Mouse (Mus musculus) embryonic facial prominence, embryonic 11.5 days (tissue): ENCODE data around the gene Fnip2. TPM values are rescaled to one million over a fixed set of nuclear protein-coding genes. Genes with fewer than 3 reads are reported as not detected.
A peak's percentile ranks its signal among the peaks of the same experiment; 100 is the strongest.

Experiments
- ATAC-seq: fragments of 200-750 bp; cut with Nextera tagmentation; replicated peaks from 2 replicates; pipeline ENCODE4 v1.8.0; 2017; ENCODE audit warnings: low read depth; ENCODE audit not compliant: insufficient number of reproducible peaks, low FRiP score, low TSS enrichment
- DNase-seq: peaks from one replicate; pipeline ENCODE4 v3.0.0-alpha.2; 2015; ENCODE audit warnings: low spot score
- H3K27ac ChIP-seq: fragments of 300-500 bp; sonication (generic); replicated peaks from 2 replicates; pipeline ENCODE4 v1.5.1; 2014; ENCODE audit warnings: mild to moderate bottlenecking, low read depth, low read length, control low read depth
- H3K27me3 ChIP-seq: fragments of 300-500 bp; sonication (generic); 2 replicates; pipeline ENCODE4 v1.6.1; 2014; ENCODE audit warnings: mild to moderate bottlenecking, low read length, moderate library complexity, mixed read lengths; ENCODE audit not compliant: control insufficient read depth, insufficient read depth
- H3K36me3 ChIP-seq: fragments of 300-500 bp; sonication (generic); replicated peaks from 2 replicates; pipeline ENCODE4 v1.6.1; 2014; ENCODE audit warnings: low read depth, mild to moderate bottlenecking, low read length, moderate library complexity, mixed read lengths; ENCODE audit not compliant: control insufficient read depth, insufficient read depth
- H3K4me1 ChIP-seq: fragments of 300-500 bp; sonication (generic); 2 replicates; pipeline ENCODE4 v1.6.1; 2014; ENCODE audit warnings: low read length, mixed read lengths; ENCODE audit not compliant: control insufficient read depth, insufficient read depth
- H3K4me2 ChIP-seq: fragments of 300-500 bp; sonication (generic); 2 replicates; pipeline ENCODE4 v1.6.1; 2014; ENCODE audit warnings: low read depth, mild to moderate bottlenecking, control low read depth, low read length, moderate library complexity
- H3K4me3 ChIP-seq: fragments of 300-500 bp; sonication (generic); 2 replicates; pipeline ENCODE4 v1.5.1; 2014; ENCODE audit warnings: low read depth, low read length, control low read depth
- H3K9ac ChIP-seq: fragments of 300-500 bp; sonication (generic); replicated peaks from 2 replicates; pipeline ENCODE4 v1.6.1; 2014; ENCODE audit warnings: mild to moderate bottlenecking, control low read depth, low read length
- H3K9me3 ChIP-seq: fragments of 300-500 bp; sonication (generic); replicated peaks from 2 replicates; pipeline ENCODE4 v1.6.1; 2016; ENCODE audit warnings: mild to moderate bottlenecking, low read length, inconsistent platforms, mixed read lengths; ENCODE audit not compliant: control insufficient read depth
- WGBS: fragments of 180-500 bp; shearing (Covaris S2); extraction: QIAGEN DNeasy Blood & Tissue Kit; methylation state at CpG from one replicate; pipeline ENCODE4 v1.1.7; 2014; 5-methylcytosine and 5-hydroxymethylcytosine counted together
- polyA plus RNA-seq: library from polyadenylated mRNA; unstranded; fragments of >200 nt; fragmentation: Nextera tagmentation; extraction: Ambion mirVana; gene quantifications from 2 replicates; pipeline ENCODE4 v1.2.1, GENCODE M21; 2014

The Fnip2 gene
- polyA plus RNA-seq, 1 experiment from 2014 or later = 4.5 TPM

DNA sequence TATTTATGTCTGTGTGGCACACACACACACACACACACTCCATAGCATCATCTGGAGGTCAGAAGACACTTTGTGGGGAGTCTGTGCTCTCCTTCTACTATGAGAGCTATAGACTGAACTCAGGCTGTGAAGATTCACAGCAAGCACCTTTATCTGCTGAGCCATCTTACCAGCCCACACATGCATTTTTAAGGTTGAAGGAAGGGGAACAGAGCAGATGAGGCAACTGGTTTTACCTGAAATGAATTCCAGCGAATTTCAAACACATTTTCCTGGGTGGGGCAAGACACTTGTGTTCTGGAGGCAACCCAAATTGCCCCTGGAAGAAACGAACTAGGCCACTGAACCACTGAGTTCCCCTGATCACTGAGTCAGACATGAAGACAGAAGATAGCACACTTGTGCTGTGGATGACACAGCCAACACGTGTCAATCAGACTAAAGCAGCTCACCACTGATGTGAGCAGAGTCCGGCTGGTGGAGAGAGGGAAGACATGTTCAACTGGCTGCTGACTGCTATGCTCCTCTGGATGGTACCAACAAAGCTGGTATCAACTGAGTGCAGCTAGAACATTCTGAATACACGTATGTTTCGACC lies 38.0 kb downstream of the Fnip2 start:
- no peak for DNase-seq
- no peak overlapping the region for H3K9ac ChIP-seq
- H3K27ac ChIP-seq = no peak overlapping the region
- H3K36me3 ChIP-seq = no peaks in the 10 kb centered on the region
- ATAC-seq = no peak
- H3K9me3 ChIP-seq = no peaks in the 10 kb centered on the region
- no peaks in the 10 kb centered on the region; the same call in 1 of the 2 replicates for H3K4me1 ChIP-seq
- H3K4me3 ChIP-seq = no peak overlapping the region
- no peaks in the 10 kb centered on the region for H3K27me3 ChIP-seq
- H3K4me2 ChIP-seq = no peak overlapping the region
- 83% methylated on average over 6 of the region's 6 CpGs for WGBS

DNA sequence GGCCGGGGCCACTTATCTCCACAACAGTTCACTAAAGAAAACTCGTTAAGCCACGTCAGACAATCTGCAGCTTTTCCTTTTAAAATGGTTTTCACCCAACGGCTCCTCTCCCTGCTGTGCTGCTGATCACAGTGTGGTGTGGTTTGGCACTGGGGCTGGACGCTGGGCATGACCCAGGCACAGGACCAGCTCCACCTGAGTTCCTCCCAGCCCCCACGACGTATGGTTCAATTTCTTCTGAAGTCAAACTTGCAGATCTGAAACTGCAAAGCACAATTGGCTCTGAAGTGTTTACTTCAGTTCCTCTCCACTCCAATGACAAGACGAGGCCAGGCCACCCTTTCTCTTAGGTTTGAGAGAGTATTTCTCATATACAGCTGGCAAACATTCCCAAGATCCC lies 39.1 kb downstream of the Fnip2 start:
- Histone ChIP-seq H3K4me1 (no peaks in the 10 kb centered on the region; the same call in 1 of the 2 replicates), H3K4me3 (no peak overlapping the region), H3K36me3 (no peaks in the 10 kb centered on the region), H3K9ac (no peak overlapping the region), H3K27me3 (no peaks in the 10 kb centered on the region), H3K9me3 (no peaks in the 10 kb centered on the region), H3K4me2 (no peak overlapping the region), H3K27ac (no peak overlapping the region)
- ATAC-seq (no peak), DNase-seq (no peak)
- 68% methylated on average over 8 of the region's 8 CpGs for WGBS

- H3K36me3 ChIP-seq = no peaks in the 10 kb centered on the region
- no peak overlapping the region for H3K4me3 ChIP-seq
- ATAC-seq = no peak
- no peak overlapping the region for H3K4me2 ChIP-seq
- WGBS = 69% methylated on average over 8 of the region's 8 CpGs
- H3K4me1 ChIP-seq = no peaks in the 10 kb centered on the region; the same call in 1 of the 2 replicates
- no peak overlapping the region for H3K27ac ChIP-seq
- no peaks in the 10 kb centered on the region for H3K27me3 ChIP-seq
- no peak for DNase-seq
- H3K9ac ChIP-seq = no peak overlapping the region
- no peaks in the 10 kb centered on the region for H3K9me3 ChIP-seq
Observed at GRCm38 (mm10) chr3:79527921-79528320, 39.7 kb downstream of the Fnip2 start.

GRCm38 (mm10) chr3:79527521-79527920 lies 40.1 kb downstream of the Fnip2 start:
- no peak overlapping the region for H3K27ac ChIP-seq
- H3K9ac ChIP-seq = no peak overlapping the region
- no peak for DNase-seq

DNA sequence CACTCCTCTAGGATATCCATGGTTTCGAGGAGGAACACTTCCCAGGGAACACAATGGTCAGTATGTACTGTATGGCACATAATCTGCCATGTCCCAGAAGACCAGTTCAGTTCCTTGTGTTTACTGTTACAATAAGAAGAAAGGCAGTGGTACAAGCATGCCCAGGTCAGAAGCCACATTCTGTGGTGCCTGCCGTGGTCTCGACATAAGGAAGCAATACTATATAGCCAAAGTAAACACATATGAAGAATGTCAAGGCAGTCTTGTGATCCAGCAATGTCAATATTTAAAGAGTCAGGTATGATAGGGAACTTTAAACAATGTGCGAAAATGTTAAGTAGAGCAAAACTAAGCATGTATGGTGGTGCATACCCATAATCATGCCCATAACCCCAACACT lies 44.2 kb downstream of the Fnip2 start:
- Histone ChIP-seq H3K9ac (no peak overlapping the region), H3K27ac (no peak overlapping the region), H3K4me1 (no peaks in the 10 kb centered on the region; the same call in none of the 2 replicates), H3K4me3 (no peak overlapping the region), H3K36me3 (no peaks in the 10 kb centered on the region), H3K4me2 (no peak overlapping the region), H3K27me3 (no peaks in the 10 kb centered on the region), H3K9me3 (no peaks in the 10 kb centered on the region)
- DNase-seq (no peak), ATAC-seq (no peak)
- WGBS = 74% methylated on average over 4 of the region's 4 CpGs

More at GRCm38 (mm10) chr3:79527521-79527920, 40.1 kb downstream of the Fnip2 start:
- ATAC-seq = no peak
- no peaks in the 10 kb centered on the region; the same call in 1 of the 2 replicates for H3K4me1 ChIP-seq
- no peak overlapping the region for H3K4me3 ChIP-seq
- no peaks in the 10 kb centered on the region for H3K27me3 ChIP-seq
- 79% methylated on average over 3 of the region's 3 CpGs for WGBS
- no peak overlapping the region for H3K4me2 ChIP-seq
- H3K36me3 ChIP-seq = no peaks in the 10 kb centered on the region
- H3K9me3 ChIP-seq = no peaks in the 10 kb centered on the region

DNA sequence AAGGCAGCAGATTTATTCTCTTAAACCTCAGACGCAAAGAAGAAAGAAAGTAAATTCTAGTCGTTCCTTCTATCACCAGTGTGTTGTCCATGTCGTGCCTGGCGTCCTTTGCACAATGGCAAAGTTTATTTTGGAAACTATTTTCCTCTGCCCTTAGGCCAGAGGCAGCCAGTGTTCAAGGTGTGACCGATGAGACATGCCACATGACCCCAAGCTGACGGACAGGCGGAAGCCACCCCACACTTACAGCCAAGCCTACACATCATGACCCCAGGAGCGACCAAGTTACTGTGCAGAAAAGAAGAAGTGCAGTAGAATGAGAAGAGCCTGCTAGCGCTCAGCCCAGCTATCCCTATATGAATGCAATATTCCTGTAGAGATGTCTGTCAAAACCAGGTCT lies 47.7 kb downstream of the Fnip2 start:
- DNase-seq = no peak
- Histone ChIP-seq H3K27ac (no peak overlapping the region), H3K4me3 (no peak overlapping the region), H3K9me3 (no peaks in the 10 kb centered on the region), H3K4me2 (no peak overlapping the region), H3K36me3 (no peaks in the 10 kb centered on the region), H3K9ac (no peak overlapping the region), H3K4me1 (no peaks in the 10 kb centered on the region; the same call in 1 of the 2 replicates), H3K27me3 (no peaks in the 10 kb centered on the region)
- no peak for ATAC-seq
- WGBS = 47% methylated on average over 9 of the region's 9 CpGs

DNA sequence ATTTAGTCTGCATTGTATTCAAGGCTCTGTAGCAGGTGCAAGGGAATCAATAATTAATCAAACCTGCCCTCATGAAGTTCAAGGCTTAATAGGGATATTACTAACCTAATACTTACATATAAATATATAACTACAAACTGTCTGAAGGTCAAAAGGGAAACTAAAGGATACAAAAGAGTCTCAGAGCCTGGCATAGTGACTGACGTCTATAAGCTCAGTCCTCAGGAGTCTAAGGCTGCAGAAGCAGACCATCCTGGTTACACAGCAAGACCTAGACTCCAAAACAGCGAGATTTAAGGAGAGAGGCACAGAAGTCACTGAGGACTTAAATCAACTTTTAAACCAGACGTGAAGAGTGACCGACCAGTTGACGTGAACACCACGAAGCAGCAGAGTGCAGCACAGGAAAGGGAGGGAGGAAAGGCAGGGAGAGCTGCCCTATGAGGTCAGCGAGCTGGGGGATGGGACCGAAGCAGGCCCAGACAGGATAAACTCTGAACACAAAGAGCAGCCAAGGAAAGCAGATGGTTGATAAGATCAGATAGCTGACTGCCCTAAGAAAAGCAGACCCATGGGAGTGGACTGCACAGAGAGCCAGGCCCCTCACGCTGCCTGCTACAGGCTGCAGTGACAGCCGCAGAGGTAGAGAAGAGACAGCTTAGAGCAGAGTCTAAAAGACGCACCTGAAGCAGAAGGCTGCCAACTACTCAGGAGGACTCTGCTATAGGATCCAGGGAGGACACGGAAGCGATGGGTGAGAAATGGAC lies 48.7 kb downstream of the Fnip2 start:
- Histone ChIP-seq H3K36me3 (no peaks in the 10 kb centered on the region), H3K9me3 (no peaks in the 10 kb centered on the region), H3K4me1 (no peaks in the 10 kb centered on the region; the same call in 1 of the 2 replicates), H3K4me3 (no peak overlapping the region), H3K27me3 (no peaks in the 10 kb centered on the region), H3K9ac (peak overlapping the region; percentile 28; the same call in 1 of the 2 replicates), H3K27ac (0 out of 2 replicates have a peak overlapping the region, but pooled peaks have one; percentile 35), H3K4me2 (no peak overlapping the region)
- WGBS = 20% methylated on average over 13 of the region's 13 CpGs
- peak; percentile 64 for DNase-seq
- peak; percentile 76; the same call in 1 of the 2 replicates for ATAC-seq
